Mouse (Mus musculus) left cerebral cortex, postnatal 10 days (tissue): Measurements from ENCODE around the gene Zfp967. TPM values are rescaled to one million over a fixed set of nuclear protein-coding genes. Genes with fewer than 3 reads are reported as not detected.
"Not testable (repeated sequence)": the region's sequence is repeated elsewhere in the genome, so short reads cannot be mapped to it uniquely, and the experiment has no call there.

Experiments
- DNase-seq, 2 experiments: peaks; one replicate each; pipeline ENCODE4 v3.0.0; 2021 to 2022; ENCODE audit warnings: low spot score in 2 of 2, mixed read lengths in 1 of 2; ENCODE audit errors: extremely low spot score in 1 of 2
- intact Hi-C: fragments of 180-260 bp; cut with DNase I; formaldehyde crosslinking; loops from one replicate; pipeline ENCODE4 v1.15.1; 2025
- total RNA-seq, 2 experiments: library from RNA; stranded (reverse); gene quantifications; 2 replicates each; pipeline ENCODE4 v1.2.3; 2021

Gene Zfp967
- total RNA-seq = not detected

DNA sequence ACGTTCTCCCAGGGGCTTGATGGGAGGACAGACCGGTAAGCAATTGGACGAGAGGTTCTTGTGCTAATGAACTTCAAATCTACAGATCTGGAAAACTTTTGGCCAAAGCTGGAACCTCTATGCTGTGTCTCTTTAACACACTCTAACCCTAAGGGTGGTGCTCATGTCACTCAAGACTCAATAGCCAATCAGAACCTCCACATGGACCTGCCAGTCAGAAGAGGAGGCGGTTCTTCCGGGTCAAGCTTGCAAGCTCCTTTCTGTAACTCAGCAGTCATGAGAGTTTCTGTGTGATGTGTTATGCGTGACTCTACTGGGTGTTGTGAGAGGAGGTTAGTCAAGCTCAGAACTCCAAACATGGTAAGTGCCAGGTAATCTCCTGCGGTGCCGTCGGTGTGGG is at the start of gene Zfp967:
Zfp967 (plus strand) TSS at position 301 of the 400 bp plus-strand sequence.
- DNase-seq, intact Hi-C loops: not testable (repeated sequence)

DNA sequence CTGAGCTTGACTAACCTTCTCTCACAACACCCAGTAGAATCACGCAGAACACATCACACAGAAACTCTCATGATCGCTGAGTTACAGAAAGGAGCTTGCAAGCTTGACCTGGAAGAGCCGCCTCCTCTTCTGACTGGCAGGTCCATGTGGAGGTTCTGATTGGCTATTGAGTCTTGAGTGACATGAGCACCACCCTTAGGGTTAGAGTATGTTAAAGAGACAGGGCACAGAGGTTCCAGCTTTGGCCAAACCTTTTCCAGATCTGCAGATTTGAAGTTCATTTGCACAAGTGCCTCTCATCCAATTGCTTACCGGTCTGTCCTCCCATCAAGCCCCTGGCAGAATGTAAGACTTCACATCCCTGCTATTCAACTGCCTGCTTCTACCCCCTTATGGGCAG is 34.2 kb upstream of the Zfp967 start, which contains the start of gene Gm14434:
Gm14434 (minus strand) TSS at position 101 of the 400 bp plus-strand sequence.
- DNase-seq, intact Hi-C loops: not testable (repeated sequence)

Other genes starting within 250 kb of the Zfp967 start
- gene Gm11009, start 201.6 kb upstream of the Zfp967 start, total RNA-seq = not detected
- 10 to 100 TPM; 17.7 to 26.0 TPM for gene Gm14435, start 97.5 kb upstream of the Zfp967 start, total RNA-seq
- gene Gm14434, start 34.3 kb upstream of the Zfp967 start, total RNA-seq = not detected
- gene Gm14308, start 115.3 kb downstream of the Zfp967 start, total RNA-seq = 1 to 10 TPM; 3.2 to 4.0 TPM
- 10 to 100 TPM; 12.7 to 12.9 TPM for gene Zfp973, start 149.5 kb downstream of the Zfp967 start, total RNA-seq
- 10 to 100 TPM; 29.4 to 31.4 TPM for gene Gm14305, start 187.3 kb downstream of the Zfp967 start, total RNA-seq